Mouse (Mus musculus) cerebellum, adult 2 months (tissue): ENCODE data around the gene Nrp1.

Experiments used
- CTCF ChIP-seq: fragments of 200-500 bp; IDR thresholded peaks from 2 replicates; pipeline ENCODE4 v1.5.1; 2011; ENCODE audit warnings: low read depth, mild to moderate bottlenecking, control low read depth, low read length, moderate library complexity, borderline replicate concordance; ENCODE audit not compliant: insufficient read depth
- POLR2A ChIP-seq: fragments of 200-500 bp; IDR thresholded peaks from 2 replicates; pipeline ENCODE4 v1.6.1; 2011; ENCODE audit warnings: low read length, control low read depth, borderline replicate concordance; ENCODE audit not compliant: insufficient read depth

- TF ChIP-seq CTCF, result no peak
- TF ChIP-seq POLR2A, result no peak
These were observed 24.8 kb downstream of the Nrp1 start for GRCm38 (mm10) chr8:128383176-128383575.
